Mouse (Mus musculus) gastrocnemius, adult 2 months (tissue): ENCODE measurements around the gene Ell2. TPM values are rescaled to one million over a fixed set of nuclear protein-coding genes. Genes with fewer than 3 reads are reported as not detected.

ENCODE experiments used
- DNase-seq: peaks from one replicate; pipeline ENCODE4 v3.0.0; 2022
- H3K27ac ChIP-seq: fragments of 200-600 bp; 2 replicates; pipeline ENCODE4 v1.8.1; 2022; ENCODE audit warnings: mild to moderate bottlenecking
- H3K4me3 ChIP-seq: fragments of 200-600 bp; 2 replicates; pipeline ENCODE4 v1.8.1; 2022; ENCODE audit warnings: mild to moderate bottlenecking, moderate library complexity
- CTCF ChIP-seq: fragments of 200-600 bp; IDR thresholded peaks from 2 replicates; pipeline ENCODE4 v1.8.1; 2022; ENCODE audit warnings: antibody characterized with exemption, mild to moderate bottlenecking, moderate library complexity
- intact Hi-C: fragments of 180-260 bp; cut with DNase I; formaldehyde crosslinking; loops from one replicate; pipeline ENCODE4 v1.15.1; 2025
- total RNA-seq, 2 experiments: library from RNA; stranded (reverse); gene quantifications; 2 replicates each; pipeline ENCODE4 v1.2.3; 2021

Ell2 gene
- total RNA-seq, 2 experiments from 2014 or later = 30.9 to 67.0 TPM

DNA sequence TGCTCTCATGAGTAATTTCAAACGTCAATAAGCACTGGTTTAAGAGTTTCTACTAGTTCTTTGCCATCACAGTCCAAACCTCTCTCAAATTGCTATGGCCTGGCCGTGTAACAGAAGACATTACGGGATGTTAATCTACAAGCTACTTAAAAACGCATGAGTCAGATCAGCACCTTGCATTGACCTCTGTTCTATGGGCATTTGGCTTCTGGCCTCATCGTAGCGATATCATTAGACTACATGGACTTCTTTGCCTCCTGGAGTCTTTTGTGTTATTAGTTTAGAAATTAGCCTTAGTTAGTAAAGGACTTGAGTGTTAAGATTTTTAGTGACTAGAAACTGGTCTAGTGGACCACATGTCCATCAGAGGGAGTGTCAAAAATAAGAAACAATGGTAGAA, 7.8 kb downstream of the Ell2 start:
- intact Hi-C loops = no loop called here
- Histone ChIP-seq H3K4me3 (no peak overlapping the region), H3K27ac (no peak overlapping the region)
- DNase-seq = no peak
- TF ChIP-seq CTCF = no peak

DNA sequence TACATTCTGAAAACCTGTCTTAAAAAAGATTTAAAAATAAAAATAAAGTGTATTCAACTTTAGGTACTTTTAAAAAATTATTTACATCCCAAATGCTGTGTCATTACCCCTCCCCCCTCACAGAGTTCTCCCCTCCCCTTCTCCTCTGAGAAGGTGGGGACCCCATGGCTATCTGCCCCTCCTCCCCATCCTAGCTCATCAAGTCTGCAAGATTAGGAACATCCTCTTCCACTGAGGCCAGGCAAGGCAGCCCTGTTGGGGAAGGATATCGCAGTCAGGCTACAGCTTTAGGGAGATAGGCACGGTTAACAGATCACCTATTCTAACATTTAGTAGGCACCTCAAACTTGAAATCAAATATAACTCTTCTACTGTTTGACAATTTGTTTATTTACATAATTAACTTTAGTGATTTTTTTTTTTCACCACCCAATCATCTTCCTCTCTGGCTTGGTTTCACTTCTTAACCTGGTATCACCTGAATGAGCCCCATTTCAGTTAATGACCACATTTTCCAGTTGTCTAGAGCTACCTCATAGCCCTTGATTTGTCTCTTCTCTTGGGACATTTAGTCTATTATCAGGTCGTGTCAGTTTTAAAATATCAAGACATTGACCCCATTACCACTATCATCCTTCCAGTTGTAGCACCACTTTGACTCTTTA, 11.2 kb downstream of the Ell2 start:
- Histone ChIP-seq H3K27ac (no peak overlapping the region), H3K4me3 (no peak overlapping the region)
- TF ChIP-seq CTCF = no peak
- intact Hi-C loops = no loop called here
- DNase-seq = no peak

- H3K4me3 ChIP-seq = no peak overlapping the region
- intact Hi-C loops = no loop called here
- H3K27ac ChIP-seq = no peak overlapping the region
- TF ChIP-seq CTCF = no peak
- DNase-seq = no peak
Measured at GRCm38 (mm10) chr13:75718376-75718775, 11.8 kb downstream of the Ell2 start.

DNA sequence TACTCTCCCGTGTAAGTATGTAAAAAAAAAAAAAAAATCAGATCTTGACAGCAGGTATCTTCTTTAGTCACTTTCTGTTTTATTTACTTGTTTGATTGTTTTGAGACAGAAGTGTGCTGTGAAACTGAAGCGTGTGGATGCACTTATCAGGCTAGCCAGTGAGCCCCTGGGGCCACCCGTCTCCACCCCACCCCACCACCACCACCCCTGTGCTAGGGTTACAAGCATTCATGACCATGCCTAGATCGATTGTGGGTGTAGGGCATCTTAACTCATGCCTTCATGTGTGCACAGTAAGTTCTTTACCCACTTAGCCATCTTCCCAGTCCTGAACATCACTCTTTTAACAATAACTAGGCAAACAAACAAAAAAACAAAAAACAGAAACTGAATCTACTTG, 13.1 kb downstream of the Ell2 start:
- H3K27ac ChIP-seq = no peak overlapping the region
- no peak overlapping the region for H3K4me3 ChIP-seq
- TF ChIP-seq CTCF = no peak
- DNase-seq = no peak
- intact Hi-C loops = no loop called here

DNA sequence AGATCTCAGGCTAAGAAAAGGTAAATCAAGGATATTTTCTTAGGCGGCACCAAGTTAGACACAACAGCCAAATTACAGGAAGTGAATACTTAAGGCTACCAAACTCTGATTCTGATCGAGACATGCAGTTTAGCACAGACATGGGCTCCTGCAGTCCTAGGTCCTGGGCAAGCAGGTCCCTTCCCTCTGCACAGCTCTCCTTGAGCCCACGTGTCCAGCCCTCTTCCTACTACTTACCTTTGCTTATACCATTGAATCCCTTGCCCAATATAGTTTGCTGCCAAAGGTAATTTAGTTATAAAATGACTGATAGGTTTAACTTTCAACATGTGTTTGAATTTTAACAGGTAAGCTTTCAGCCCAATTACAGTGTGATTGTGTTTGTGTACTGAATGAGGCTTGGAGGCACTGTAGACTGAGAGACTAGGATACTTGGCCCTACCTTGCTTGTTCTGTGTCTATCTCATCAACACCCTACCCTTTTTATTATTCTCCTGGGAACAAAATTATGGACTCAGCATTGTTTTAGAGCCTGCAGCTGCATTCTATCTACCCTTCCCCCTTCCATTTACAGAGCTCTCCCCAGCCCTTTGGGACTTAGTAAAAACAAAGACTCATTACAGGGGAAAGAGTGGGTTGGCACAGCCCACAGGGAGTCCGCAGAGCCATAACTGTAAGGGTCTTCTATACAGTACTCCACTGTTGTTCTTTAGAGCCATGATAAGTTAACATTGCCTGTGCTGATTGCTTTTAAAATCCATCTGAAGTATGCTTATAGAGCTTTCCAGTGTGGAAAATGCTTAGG, 20.2 kb downstream of the Ell2 start:
- intact Hi-C loops = no loop called here
- TF ChIP-seq CTCF = no peak
- DNase-seq = no peak
- Histone ChIP-seq H3K27ac (peak overlapping the region; percentile 50), H3K4me3 (peak overlapping the region; percentile 13; the same call in 1 of the 2 replicates)

- intact Hi-C loops = no loop called here
- Histone ChIP-seq H3K4me3 (no peak overlapping the region), H3K27ac (peak overlapping the region; percentile 50)
- no peak for TF ChIP-seq CTCF
- no peak for DNase-seq
Measured at GRCm38 (mm10) chr13:75727932-75728331, 21.4 kb downstream of the Ell2 start.

DNA sequence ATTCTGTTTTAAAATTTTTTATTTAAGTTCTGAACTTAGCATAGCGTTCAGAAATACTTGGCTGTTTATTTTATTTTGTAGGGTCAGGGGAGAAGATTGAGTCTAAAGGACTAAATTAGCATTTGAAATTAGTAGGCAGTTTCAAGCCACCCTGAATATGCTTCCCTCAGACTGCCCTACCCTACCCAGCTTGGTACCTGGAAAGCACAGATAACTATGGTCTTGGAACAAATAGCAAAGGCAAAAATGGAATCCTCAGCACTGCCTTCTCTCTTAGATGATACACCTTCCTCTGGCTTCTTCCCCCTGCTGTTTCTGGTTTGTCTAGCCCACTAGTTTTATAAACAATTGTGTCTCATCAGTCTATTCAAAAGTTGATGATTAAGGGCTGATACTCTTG, 23.3 kb downstream of the Ell2 start:
- Histone ChIP-seq H3K27ac (peak overlapping the region; percentile 53), H3K4me3 (no peak overlapping the region)
- no peak for TF ChIP-seq CTCF
- DNase-seq = no peak
- intact Hi-C loops = no loop called here

GRCm38 (mm10) chr13:75730717-75731116, 24.2 kb downstream of the Ell2 start:
- Histone ChIP-seq H3K27ac (0 out of 2 replicates have a peak overlapping the region, but pooled peaks have one; percentile 12), H3K4me3 (no peak overlapping the region)
- intact Hi-C loops = no loop called here
- no peak for DNase-seq
- TF ChIP-seq CTCF = no peak

- intact Hi-C loops = no loop called here
- H3K27ac ChIP-seq = no peak overlapping the region
- no peak overlapping the region for H3K4me3 ChIP-seq
- no peak for DNase-seq
- TF ChIP-seq CTCF = no peak
Measured at GRCm38 (mm10) chr13:75733594-75734161, 27.1 kb downstream of the Ell2 start.

- H3K27ac ChIP-seq = no peak overlapping the region
- TF ChIP-seq CTCF = no peak
- intact Hi-C loops = no loop called here
Measured at GRCm38 (mm10) chr13:75734231-75734630, 27.7 kb downstream of the Ell2 start.

DNA sequence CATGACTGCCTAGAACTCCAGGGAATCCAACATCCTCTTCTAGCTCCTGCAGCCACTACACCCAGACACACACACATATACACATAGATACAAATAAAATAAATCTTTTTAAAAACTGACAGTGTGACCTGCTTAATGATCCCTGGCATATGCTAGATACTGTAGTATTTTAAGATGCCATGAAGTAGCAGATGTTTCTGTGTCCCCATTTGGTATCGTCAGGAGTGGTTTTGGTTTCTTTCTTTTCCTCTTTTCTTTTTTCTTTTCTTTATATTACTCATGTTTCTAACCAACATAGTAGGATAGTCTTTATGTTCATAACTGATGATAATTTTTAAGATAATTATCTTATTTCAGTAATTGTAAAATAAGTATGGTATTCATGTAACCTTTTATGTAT, 29.0 kb downstream of the Ell2 start:
- no peak for TF ChIP-seq CTCF
- no peak overlapping the region for H3K27ac ChIP-seq
- no peak for DNase-seq
- no peak overlapping the region for H3K4me3 ChIP-seq
- intact Hi-C loops = no loop called here

More at GRCm38 (mm10) chr13:75734231-75734630, 27.7 kb downstream of the Ell2 start:
- H3K4me3 ChIP-seq = no peak overlapping the region
- no peak for DNase-seq

- intact Hi-C loops = loop anchor here (2.0 kb wide), 1 partner anchor 29 kb away; no protein-coding TSS in a partner anchor
- peak overlapping the region; percentile 77; the same call in 1 of the 2 replicates for H3K27ac ChIP-seq
- peak overlapping the region; percentile 28 for H3K4me3 ChIP-seq
- no peak for TF ChIP-seq CTCF
- peak; percentile 75 for DNase-seq
Measured at GRCm38 (mm10) chr13:75737991-75738390, 31.4 kb downstream of the Ell2 start.

DNA sequence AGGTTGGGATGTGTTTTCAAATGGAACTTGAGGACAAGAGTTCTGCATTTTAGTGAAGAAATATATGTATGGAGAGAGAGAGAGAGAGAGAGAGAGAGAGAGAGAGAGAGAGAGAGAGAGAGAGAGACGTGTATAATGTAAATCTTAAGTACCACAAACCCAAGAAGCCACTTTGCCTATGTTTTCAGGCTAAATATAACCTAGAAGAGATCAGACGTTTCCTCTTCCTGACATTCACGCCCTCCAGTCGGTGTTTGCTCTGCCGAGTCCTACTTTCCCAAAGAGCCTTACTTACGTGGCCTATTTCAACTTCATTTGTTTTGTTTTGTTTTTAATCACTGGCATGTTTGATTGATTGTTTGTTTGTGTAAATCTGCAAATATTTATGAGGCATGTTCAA, 32.0 kb downstream of the Ell2 start:
- no peak for TF ChIP-seq CTCF
- DNase-seq = no peak
- intact Hi-C loops = loop anchor here (2.0 kb wide), 1 partner anchor 30 kb away; no protein-coding TSS in a partner anchor
- H3K4me3 ChIP-seq = peak overlapping the region; percentile 28
- H3K27ac ChIP-seq = peak overlapping the region; percentile 77
